Mouse (Mus musculus) olfactory bulb, adult 2 months (tissue): ENCODE data around the gene Zfp324.

ENCODE experiments used
- CTCF ChIP-seq: fragments of 200-500 bp; IDR thresholded peaks from 2 replicates; pipeline ENCODE4 v1.5.1; 2012; ENCODE audit warnings: low read depth, mild to moderate bottlenecking, low read length, moderate library complexity; ENCODE audit not compliant: insufficient read depth
- POLR2A ChIP-seq: fragments of 200-500 bp; IDR thresholded peaks from 2 replicates; pipeline ENCODE4 v1.6.1; 2012; ENCODE audit warnings: mild to moderate bottlenecking, low read depth, low read length, moderate library complexity; ENCODE audit not compliant: insufficient read depth

DNA sequence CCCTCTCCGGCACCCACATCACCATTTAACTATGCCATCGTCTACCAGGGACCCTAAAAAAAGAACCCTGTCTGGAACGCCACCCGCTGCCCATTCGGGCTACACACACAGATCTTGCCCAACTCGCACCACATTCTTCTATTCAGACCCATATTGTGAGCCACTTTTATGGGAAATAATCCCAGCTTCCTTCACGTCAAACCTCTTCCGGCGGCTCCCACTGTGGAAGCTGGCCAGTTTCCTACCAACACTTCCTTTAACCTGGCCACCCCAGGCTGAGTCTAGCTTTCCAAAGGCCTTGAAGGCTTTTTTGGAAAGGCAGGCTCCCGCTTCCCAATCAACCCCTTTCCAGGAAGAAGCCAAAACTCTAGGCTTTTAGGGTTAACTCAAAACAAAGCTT lies 40.9 kb downstream of the Zfp324 start:
- TF ChIP-seq CTCF, result no peak
- TF ChIP-seq POLR2A, result no peak
